Mouse (Mus musculus) layer of hippocampus, adult 18-20 months (tissue): ENCODE results near the gene Insc. TPM values are rescaled to one million over a fixed set of nuclear protein-coding genes. Genes with fewer than 3 reads are reported as not detected.
A peak's percentile ranks its signal among the peaks of the same experiment; 100 is the strongest.

Source experiments
- DNase-seq, 2 experiments: peaks; one replicate each; pipeline ENCODE4 v3.0.0; 2022; ENCODE audit warnings: low spot score in 2 of 2
- total RNA-seq, 2 experiments: library from RNA; stranded (reverse); gene quantifications; 2 replicates each; pipeline ENCODE4 v1.2.3; 2021

The Insc gene
- total RNA-seq, 2 experiments from 2014 or later: 3.9 to 5.6 TPM

DNA sequence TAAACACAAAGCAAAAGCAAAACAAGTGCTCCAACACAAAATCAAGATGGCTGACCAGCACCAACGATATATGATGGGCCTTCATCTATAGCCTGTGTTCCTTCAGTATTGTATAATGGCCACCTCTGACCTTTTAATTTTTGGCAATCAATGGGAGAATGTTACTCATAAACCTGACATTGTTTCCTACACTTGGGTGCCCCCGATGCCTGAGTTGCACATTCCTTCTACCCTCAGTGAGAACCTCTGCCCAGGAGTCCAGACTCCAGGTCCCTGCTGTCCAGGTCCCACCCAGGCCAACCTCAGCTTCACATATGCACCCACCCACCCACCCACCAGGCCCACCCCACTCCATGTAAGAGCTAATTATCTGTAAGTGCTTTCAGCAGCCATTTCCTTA, 79.2 kb downstream of the Insc start:
- DNase-seq: no peak

DNA sequence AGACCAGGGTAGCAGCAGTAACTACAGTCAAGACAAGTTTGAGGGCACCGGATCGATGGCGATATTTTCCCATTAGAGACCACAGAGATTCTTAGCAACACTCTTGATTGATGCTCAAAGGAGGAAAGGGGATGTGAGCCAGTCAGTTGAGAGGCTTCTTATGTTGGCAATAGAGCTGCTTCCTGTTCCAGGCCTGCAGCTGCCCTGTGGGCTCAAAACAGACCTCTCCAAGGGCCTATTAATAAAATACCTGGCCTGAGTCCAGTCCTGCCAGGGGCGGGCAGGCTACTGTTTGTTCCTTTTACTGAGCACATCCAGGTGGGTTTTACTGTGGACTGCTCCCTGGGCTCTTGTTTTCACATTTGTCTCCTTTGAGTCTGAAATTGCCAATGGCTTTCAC, 83.9 kb downstream of the Insc start:
- DNase-seq: no peak

DNA sequence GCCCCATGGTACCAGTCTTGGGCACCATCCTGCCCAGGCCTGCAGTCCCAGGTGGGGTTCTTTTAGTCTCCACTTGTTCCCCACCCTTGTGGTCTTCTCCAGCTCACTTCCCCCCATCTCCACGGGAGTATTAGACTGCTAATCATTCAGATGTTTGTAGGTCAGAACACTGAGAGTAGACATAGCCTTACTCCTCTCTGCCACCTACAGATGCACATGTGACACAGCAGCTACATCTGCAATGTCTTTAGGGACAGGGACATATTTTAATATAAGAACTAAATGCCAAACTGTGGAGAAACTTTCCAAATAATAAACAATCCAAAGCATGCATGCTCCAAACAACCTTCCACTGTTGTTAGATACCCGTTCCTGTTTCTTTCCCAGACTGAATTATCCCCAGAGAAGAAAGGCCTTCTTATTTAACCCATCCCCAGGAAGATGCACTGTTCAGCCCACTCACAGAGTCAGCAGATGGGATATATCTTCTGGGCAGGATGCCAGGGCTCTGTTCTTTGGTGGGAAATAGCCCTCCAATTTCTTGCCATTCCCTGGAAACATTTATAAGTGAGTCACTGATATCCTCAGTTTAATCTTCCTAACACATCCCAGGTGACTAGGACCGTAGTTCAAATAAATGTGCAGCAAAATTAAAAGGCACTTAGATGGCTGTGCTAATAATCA, 88.9 kb downstream of the Insc start:
- peak; percentile 22 to 28 for DNase-seq

GRCm38 (mm10) chr7:114834504-114834903, 91.0 kb downstream of the Insc start:
- DNase-seq: no peak

- DNase-seq: peak; percentile 11 to 63
Observed at GRCm38 (mm10) chr7:114837268-114837667, 93.8 kb downstream of the Insc start.

GRCm38 (mm10) chr7:114840029-114840745, 96.7 kb downstream of the Insc start:
- DNase-seq: no peak

- peak in 1 of 2 experiments; percentile 27 for DNase-seq
Observed at GRCm38 (mm10) chr7:114842644-114843211, 99.2 kb downstream of the Insc start.

GRCm38 (mm10) chr7:114847179-114847578, 103.7 kb downstream of the Insc start:
- no peak for DNase-seq

DNA sequence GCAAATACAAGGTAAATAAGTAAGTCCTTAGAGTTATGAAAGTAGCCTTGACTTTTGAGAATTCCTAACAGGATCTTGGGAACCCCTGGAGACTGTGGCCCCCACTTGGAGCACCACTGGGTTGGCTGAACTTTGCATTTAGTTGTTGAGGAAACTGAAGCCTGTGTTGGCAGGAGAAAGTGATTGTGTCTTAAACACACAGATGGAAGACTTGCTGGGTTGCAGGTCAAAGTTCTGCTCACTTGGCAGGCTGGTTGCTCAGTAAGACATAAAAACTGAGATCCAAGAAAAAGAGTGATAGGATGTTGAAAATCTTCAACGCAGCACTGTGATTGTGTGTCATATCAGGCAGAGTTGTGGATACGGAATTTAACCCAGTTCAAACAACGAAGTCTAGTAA, 108.9 kb downstream of the Insc start:
- no peak for DNase-seq

- no peak for DNase-seq
Observed at GRCm38 (mm10) chr7:114854169-114854568, 110.7 kb downstream of the Insc start.

DNA sequence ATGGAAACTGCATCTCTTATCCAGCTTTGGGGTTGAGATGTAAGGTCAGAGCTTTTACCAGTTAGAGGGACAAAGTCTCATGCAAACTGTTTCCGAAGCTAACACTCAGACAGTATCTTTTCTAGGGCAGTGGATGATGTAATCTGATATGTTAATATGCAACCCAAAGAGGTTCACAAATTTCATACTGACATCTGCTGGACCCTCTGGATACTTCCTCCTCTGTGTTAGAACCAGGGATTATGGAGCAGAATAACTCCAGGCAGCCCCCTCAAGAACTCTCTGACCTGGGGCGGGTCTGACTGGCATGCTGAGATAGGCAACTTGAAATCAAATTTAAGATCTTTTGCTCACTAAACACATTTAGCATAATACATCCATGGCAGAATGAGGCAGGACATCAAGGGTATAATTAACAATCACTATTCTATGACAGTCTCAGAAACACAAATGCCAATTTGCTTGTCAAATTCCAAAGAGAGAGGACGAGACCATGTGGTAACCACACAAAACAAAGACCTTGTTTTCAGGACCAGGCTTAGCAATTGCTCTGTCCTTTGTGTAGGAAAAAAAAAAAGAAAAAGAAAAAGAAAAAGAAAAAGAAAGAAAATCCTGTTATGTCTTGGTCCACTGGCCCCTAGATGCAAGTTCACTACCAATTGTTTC, 117.5 kb downstream of the Insc start:
- DNase-seq: no peak

- no peak for DNase-seq
Observed at GRCm38 (mm10) chr7:114873315-114874012, 130.0 kb downstream of the Insc start.

GRCm38 (mm10) chr7:114874032-114874441, 130.5 kb downstream of the Insc start:
- DNase-seq: peak; percentile 52 to 74

GRCm38 (mm10) chr7:114874579-114874978, 131.1 kb downstream of the Insc start:
- no peak for DNase-seq

DNA sequence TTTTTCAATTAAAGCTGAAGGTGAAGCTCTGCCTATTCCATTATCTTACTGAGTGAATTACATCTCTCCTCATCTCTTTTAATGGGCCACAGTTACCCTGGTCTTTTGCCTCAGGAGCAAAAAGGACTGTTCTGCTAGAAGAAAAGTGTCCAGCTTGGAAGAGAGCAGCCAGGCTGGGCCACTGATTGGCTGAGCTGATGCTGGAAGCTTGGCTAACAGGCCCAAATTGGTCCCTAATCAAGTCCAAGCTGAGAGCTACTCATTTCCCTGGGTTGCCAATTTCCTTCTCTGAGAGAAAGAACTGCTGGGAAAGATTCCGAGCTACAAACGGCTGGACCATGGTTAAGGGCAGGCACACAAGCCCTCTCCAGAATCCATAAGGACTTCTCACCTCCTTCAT, 140.1 kb downstream of the Insc start:
- DNase-seq: peak; percentile 5 to 45

DNA sequence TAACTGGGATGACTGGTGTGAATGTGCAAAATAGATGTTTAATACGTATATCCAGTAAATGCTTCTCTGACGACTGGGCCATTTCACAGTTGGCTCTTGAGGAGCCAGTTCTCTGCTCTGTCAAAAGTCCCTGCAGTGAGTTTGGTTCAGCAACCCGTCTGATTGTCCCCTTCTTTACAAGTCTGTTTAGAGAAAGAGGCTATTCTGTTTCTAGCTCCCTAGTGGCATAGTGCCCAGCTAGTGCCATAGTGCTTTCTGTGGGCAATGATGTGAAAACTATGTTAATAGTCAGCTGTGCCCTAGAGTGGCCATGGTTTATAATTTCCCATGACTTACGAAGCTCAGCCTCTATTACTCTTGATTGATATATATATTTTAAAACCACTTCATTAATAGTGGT, 143.4 kb downstream of the Insc start:
- peak in 1 of 2 experiments; percentile 11 for DNase-seq

DNA sequence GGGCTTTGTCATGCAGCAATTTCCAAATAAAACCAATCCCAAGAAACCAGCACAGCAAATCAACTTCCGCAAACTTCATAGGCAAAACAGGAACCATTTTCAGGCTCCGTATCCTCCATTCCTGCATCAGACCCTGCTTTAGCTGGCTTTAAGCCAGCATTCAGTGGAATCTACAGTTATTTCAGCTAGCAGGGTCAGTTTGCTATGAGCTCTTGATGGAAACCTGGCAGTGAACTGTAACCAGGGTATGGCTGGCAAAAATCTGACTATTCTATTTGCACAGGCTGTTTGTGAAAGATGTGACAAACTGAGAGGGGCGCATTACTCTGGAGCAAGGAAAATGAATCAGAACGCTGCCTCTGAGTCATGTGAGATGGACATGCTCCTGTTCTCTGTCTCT, 146.7 kb downstream of the Insc start:
- DNase-seq: no peak

GRCm38 (mm10) chr7:114892618-114893257, 149.2 kb downstream of the Insc start:
- DNase-seq: peak; percentile 8 to 20

GRCm38 (mm10) chr7:114893889-114894288, 150.4 kb downstream of the Insc start:
- no peak for DNase-seq

- DNase-seq: peak in 1 of 2 experiments; percentile 6
Observed at GRCm38 (mm10) chr7:114896966-114897697, 153.6 kb downstream of the Insc start.
